8 mouse cellular contexts compared by ENCODE assay signal in genomic region chr12:3855762-3856501, GRCm38 (mm10). TPM values are rescaled to one million over a fixed set of nuclear protein-coding genes. Genes with fewer than 3 reads are reported as not detected.
DNase-seq lines count a peak whose midpoint lies in the region; ATAC-seq and TF ChIP-seq lines count a peak whose summit lies in the region.

No protein-coding gene starts in this region.

- H3K27ac ChIP-seq in cerebellum, adult 2 months (ENCODE audit: insufficient read depth, low read length) = peak overlapping the region; percentile 88
- peak overlapping the region; percentile 68 for H3K27ac ChIP-seq in intestine, postnatal 0 days (ENCODE audit: low read depth, low read length)
- H3K27ac ChIP-seq in liver, embryonic 15.5 days (replicated peaks) = peak overlapping the region; percentile 71
- peak overlapping the region; percentile 46 for H3K27ac ChIP-seq in neural tube, embryonic 13.5 days (replicated peaks)

- H3K4me1 ChIP-seq in cerebellum, adult 2 months (ENCODE audit: control insufficient read depth, insufficient read depth, low read length) = peaks cover 56% of the 10 kb centered on the region
- H3K4me1 ChIP-seq in intestine, postnatal 0 days (replicated peaks; ENCODE audit: control insufficient read depth, insufficient read depth, low read length) = no peaks in the 10 kb centered on the region
- peaks cover 49% of the 10 kb centered on the region for H3K4me1 ChIP-seq in liver, embryonic 15.5 days (replicated peaks)
- peaks cover 20% of the 10 kb centered on the region for H3K4me1 ChIP-seq in neural tube, embryonic 13.5 days (replicated peaks)

- ATAC-seq in intestine, postnatal 0 days = peak; percentile 29; the same call in 1 of the 2 replicates
- peak; percentile 59 for ATAC-seq in liver, embryonic 15.5 days (ENCODE audit: insufficient read depth)
- peak; percentile 51; the same call in 1 of the 2 replicates for ATAC-seq in neural tube, embryonic 13.5 days (ENCODE audit: low read depth)

- TF ChIP-seq POLR2A in cerebellum, adult 2 months (IDR thresholded peaks at IDR 0.05; ENCODE audit: borderline replicate concordance, insufficient read depth, low read length) = no peak

- H3K9me3 ChIP-seq in intestine, postnatal 0 days (ENCODE audit: control insufficient read depth) = no peaks in the 10 kb centered on the region
- no peaks in the 10 kb centered on the region for H3K9me3 ChIP-seq in liver, embryonic 15.5 days (replicated peaks)
- H3K9me3 ChIP-seq in neural tube, embryonic 13.5 days = no peaks in the 10 kb centered on the region

- TF ChIP-seq CTCF in cerebellum, adult 2 months (IDR thresholded peaks at IDR 0.05; ENCODE audit: borderline replicate concordance, insufficient read depth, low read depth, low read length) = no peak
- TF ChIP-seq CTCF in intestine, postnatal 0 days (IDR thresholded peaks at IDR 0.05; ENCODE audit: low read depth) = 0 out of 2 replicates have a peak, but pooled peaks have one; percentile 6

- no peak overlapping the region; the same call in 1 of the 2 replicates for H3K9ac ChIP-seq in intestine, postnatal 0 days (ENCODE audit: low read depth, low read length)
- H3K9ac ChIP-seq in liver, embryonic 15.5 days = no peak overlapping the region; the same call in 1 of the 2 replicates
- H3K9ac ChIP-seq in neural tube, embryonic 13.5 days = no peak overlapping the region

- H3K36me3 ChIP-seq in intestine, postnatal 0 days (ENCODE audit: control insufficient read depth, insufficient read depth) = peaks cover 35% of the 10 kb centered on the region
- H3K36me3 ChIP-seq in liver, embryonic 15.5 days (replicated peaks) = no peaks in the 10 kb centered on the region
- H3K36me3 ChIP-seq in neural tube, embryonic 13.5 days = peaks cover 37% of the 10 kb centered on the region

- no peaks in the 10 kb centered on the region for H3K27me3 ChIP-seq in cerebellum, adult 2 months (ENCODE audit: control insufficient read depth, insufficient read depth, low read length)
- H3K27me3 ChIP-seq in intestine, postnatal 0 days (replicated peaks; ENCODE audit: control insufficient read depth, insufficient read depth, low read length) = no peaks in the 10 kb centered on the region
- H3K27me3 ChIP-seq in liver, embryonic 15.5 days = no peaks in the 10 kb centered on the region
- no peaks in the 10 kb centered on the region for H3K27me3 ChIP-seq in neural tube, embryonic 13.5 days

- DNase-seq in layer of hippocampus, adult 11-12 months (ENCODE audit: low spot score) = peak; percentile 71
- no peak for DNase-seq in layer of hippocampus, postnatal 25 days (ENCODE audit: extremely low spot score in 1 of 2, low spot score in 1 of 2)
- peak; percentile 75 to 80 for DNase-seq in cerebellum, adult 2 months
- peak; percentile 99 for DNase-seq in heart, adult 11 months
- DNase-seq in thymus, postnatal 0 days (ENCODE audit: low spot score) = peak; percentile 88

- no peak overlapping the region for H3K4me3 ChIP-seq in cerebellum, adult 2 months (replicated peaks; ENCODE audit: insufficient read depth, low read depth, low read length)
- no peak overlapping the region for H3K4me3 ChIP-seq in intestine, postnatal 0 days (ENCODE audit: low read depth, low read length)
- no peak overlapping the region for H3K4me3 ChIP-seq in liver, embryonic 15.5 days (replicated peaks)
- no peak overlapping the region for H3K4me3 ChIP-seq in neural tube, embryonic 13.5 days

- 2% methylated on average over 7 of the region's 7 CpGs for WGBS in cerebellum, adult 2 months
- 32% methylated on average over 7 of the region's 7 CpGs for WGBS in intestine, postnatal 0 days
- 22% methylated on average over 7 of the region's 7 CpGs for WGBS in liver, embryonic 15.5 days (ENCODE audit: insufficient replicate concordance)
- 58% methylated on average over 7 of the region's 7 CpGs for WGBS in neural tube, embryonic 13.5 days

- no peak overlapping the region for H3K4me2 ChIP-seq in intestine, postnatal 0 days (replicated peaks; ENCODE audit: low read depth)
- H3K4me2 ChIP-seq in liver, embryonic 15.5 days = no peak overlapping the region
- no peak overlapping the region for H3K4me2 ChIP-seq in neural tube, embryonic 13.5 days

RNA-seq across cellular contexts. Expression of gene Dnmt3a, which starts 50.1 kb away (rescaled TPM):
- 100 to 1,000 TPM in 1 of 2 experiments, 10 to 100 TPM in 1; 91.4 to 116 TPM for total RNA-seq in layer of hippocampus, postnatal 25 days (2021)
- polyA plus RNA-seq in cerebellum, adult 2 months (2012; rRNA removed) = 43.2 and 47.6 TPM in 2 replicates
- 33.9 and 42.2 TPM in 2 replicates for polyA plus RNA-seq in intestine, postnatal 0 days (2015; fragmentation: Nextera tagmentation; extraction: Ambion mirVana)
- 21.8 TPM in 2 replicates for polyA plus RNA-seq in liver, embryonic 15.5 days (2015; fragmentation: Nextera tagmentation; extraction: Ambion mirVana)
- 95.7 and 118 TPM in 2 replicates for polyA plus RNA-seq in neural tube, embryonic 13.5 days (2015; fragmentation: Nextera tagmentation; extraction: Ambion mirVana)
- polyA plus RNA-seq in thymus, postnatal 0 days (2015; fragmentation: Nextera tagmentation; extraction: Ambion mirVana) = 86.5 and 86.6 TPM in 2 replicates

Comparison
In these comparisons a context has a peak if more than half of its experiments do, and no peak if none do; other contexts are left out.
1. DNase-seq: peak in layer of hippocampus, adult 11-12 months (single experiment), cerebellum, adult 2 months (2 of 2), heart, adult 11 months (single experiment) and thymus, postnatal 0 days (single experiment); none in layer of hippocampus, postnatal 25 days (0 of 2).
2. Peak in every context shown above with its lines, with median percentiles within 50 percentile points of each other: H3K27ac ChIP-seq and ATAC-seq.